Mouse (Mus musculus): ENCODE results near the gene Myl9. TPM values are rescaled to one million over a fixed set of nuclear protein-coding genes. Genes with fewer than 3 reads are reported as not detected.

The Myl9 gene
- total and polyA plus RNA-seq, 3 experiments, result 1.2 to 1.3 TPM; not detected in 1

- Histone ChIP-seq H3K9me3 (replicated peaks; ENCODE audit: insufficient read depth, low read length) (no peaks in the 10 kb centered on the region), H3K4me3 (ENCODE audit: control insufficient read depth in 1 of 2, insufficient read depth in 1 of 2, low read depth in 2 of 2, low read length in 2 of 2) (peak overlapping the region in 1 of 2 experiments; percentile 36; a peak in 2 of 4 replicates), H3K79me2 (ENCODE audit: control insufficient read depth, insufficient read depth, low read length, poor library complexity) (no peaks in the 10 kb centered on the region), H3K9ac (ENCODE audit: control insufficient read depth, low read depth, low read length, poor library complexity, severe bottlenecking) (peak overlapping the region; percentile 52), H3K27ac (ENCODE audit: control insufficient read depth, low read depth, low read length) (peak overlapping the region; percentile 69), H3K27me3 (ENCODE audit: control insufficient read depth in 1 of 2, insufficient read depth in 2 of 2, low read length in 2 of 2) (no peaks in the 10 kb centered on the region), H3K36me3 (ENCODE audit: control insufficient read depth in 1 of 2, insufficient read depth in 2 of 2, low read length in 2 of 2) (peaks cover 0 to 8% of the 10 kb centered on the region in 2 experiments; a peak in 2 of 4 replicates), H3K4me1 (ENCODE audit: control insufficient read depth in 1 of 2, insufficient read depth in 2 of 2, low read length in 2 of 2) (peaks cover 11 to 26% of the 10 kb centered on the region in 2 experiments)
- DNase-seq (ENCODE audit: low read depth, low spot score), result peak; percentile 95
- TF ChIP-seq MYC (IDR thresholded peaks at IDR 0.05; ENCODE audit: low read depth, low read length) (peak; percentile 85; the same call in 1 of the 2 replicates), SMC3 (IDR thresholded peaks at IDR 0.05; ENCODE audit: low read depth, low read length) (no peak), RCOR1 (IDR thresholded peaks at IDR 0.05; ENCODE audit: low read depth, low read length) (no peak), E2F4 (IDR thresholded peaks at IDR 0.05; ENCODE audit: borderline replicate concordance, low read depth, low read length) (no peak), TBP (IDR thresholded peaks at IDR 0.05; ENCODE audit: low read depth, low read length) (peak; percentile 81), NELFE (IDR thresholded peaks at IDR 0.05; ENCODE audit: low read depth, low read length) (peak; percentile 64), GATA1 (IDR thresholded peaks at IDR 0.05; ENCODE audit: low read depth, low read length) (peak; percentile 65), EP300 (IDR thresholded peaks at IDR 0.05; ENCODE audit: low read depth in 1 of 2, low read length in 2 of 2) (peak; percentile 61 to 79; a peak in 3 of 4 replicates), ELF1 (IDR thresholded peaks at IDR 0.05; ENCODE audit: low read depth, low read length) (0 out of 2 replicates have a peak, but pooled peaks have one; percentile 25), JUND (IDR thresholded peaks at IDR 0.05; ENCODE audit: low read depth, low read length) (no peak), MEF2A (IDR thresholded peaks at IDR 0.05; ENCODE audit: extremely low read depth, insufficient replicate concordance, low read depth, low read length, poor library complexity, severe bottlenecking) (no peak), MAX (IDR thresholded peaks at IDR 0.05; ENCODE audit: low read length) (peak; percentile 88), ZKSCAN1 (IDR thresholded peaks at IDR 0.05; ENCODE audit: low read depth, low read length) (no peak), USF1 (IDR thresholded peaks at IDR 0.05; ENCODE audit: low read depth, low read length) (no peak), POLR2AphosphoS5 (IDR thresholded peaks at IDR 0.05; ENCODE audit: borderline replicate concordance, low read depth, low read length) (no peak), POLR2AphosphoS2 (IDR thresholded peaks at IDR 0.05; ENCODE audit: low read length) (0 out of 2 replicates have a peak, but pooled peaks have one; percentile 37), USF2 (IDR thresholded peaks at IDR 0.05; ENCODE audit: borderline replicate concordance in 1 of 2, insufficient read depth in 1 of 2, low read depth in 1 of 2, low read length in 2 of 2) (no peak), POLR2A (IDR thresholded peaks at IDR 0.05; ENCODE audit: control insufficient read depth in 1 of 2, insufficient read depth in 1 of 2, low read depth in 1 of 2, low read length in 2 of 2, poor library complexity in 1 of 2) (peak in 1 of 2 experiments; percentile 75; a peak in 2 of 4 replicates), TAL1 (IDR thresholded peaks at IDR 0.05; ENCODE audit: low read length) (peak; percentile 70), BHLHE40 (IDR thresholded peaks at IDR 0.05; ENCODE audit: borderline replicate concordance, low read depth, low read length) (peak; percentile 78; the same call in 1 of the 2 replicates), CHD1 (IDR thresholded peaks at IDR 0.05; ENCODE audit: low read depth, low read length) (no peak), GABPA (IDR thresholded peaks at IDR 0.05; ENCODE audit: low read depth, low read length) (peak; percentile 92), CTCF (IDR thresholded peaks at IDR 0.05 in 2 of 3, conservative IDR thresholded peaks at IDR 0.05 in 1 of 3; ENCODE audit: control insufficient read depth in 1 of 3, insufficient read depth in 1 of 3, low read depth in 2 of 3, low read length in 3 of 3, poor library complexity in 1 of 3, severe bottlenecking in 1 of 3) (no peak), RAD21 (IDR thresholded peaks at IDR 0.05; ENCODE audit: low read depth, low read length) (no peak), SIN3A (IDR thresholded peaks at IDR 0.05; ENCODE audit: low read length) (peak; percentile 85), HCFC1 (IDR thresholded peaks at IDR 0.05; ENCODE audit: low read depth, low read length) (0 out of 2 replicates have a peak, but pooled peaks have one; percentile 12), NRF1 (IDR thresholded peaks at IDR 0.05; ENCODE audit: insufficient read depth, low read depth, low read length, poor library complexity, severe bottlenecking) (no peak), MXI1 (IDR thresholded peaks at IDR 0.05; ENCODE audit: low read depth, low read length) (peak; percentile 89), MYB (IDR thresholded peaks at IDR 0.05; ENCODE audit: low read depth, low read length) (no peak), UBTF (IDR thresholded peaks at IDR 0.05; ENCODE audit: borderline replicate concordance, insufficient read depth, low read depth, low read length) (peak; percentile 74; the same call in 1 of the 2 replicates), MAZ (IDR thresholded peaks at IDR 0.05; ENCODE audit: low read depth, low read length) (peak; percentile 92), ZC3H11A (IDR thresholded peaks at IDR 0.05; ENCODE audit: low read depth, low read length) (no peak), KAT2A (conservative IDR thresholded peaks at IDR 0.05; ENCODE audit: low read depth, low read length) (no peak), ETS1 (IDR thresholded peaks at IDR 0.05; ENCODE audit: low read depth, low read length) (peak; percentile 88), CHD2 (IDR thresholded peaks at IDR 0.05; ENCODE audit: low read length) (no peak)
Measured at GRCm38 (mm10) chr2:156766227-156767019, 8.8 kb upstream of the Myl9 start.
